In the genomic region with DNA sequence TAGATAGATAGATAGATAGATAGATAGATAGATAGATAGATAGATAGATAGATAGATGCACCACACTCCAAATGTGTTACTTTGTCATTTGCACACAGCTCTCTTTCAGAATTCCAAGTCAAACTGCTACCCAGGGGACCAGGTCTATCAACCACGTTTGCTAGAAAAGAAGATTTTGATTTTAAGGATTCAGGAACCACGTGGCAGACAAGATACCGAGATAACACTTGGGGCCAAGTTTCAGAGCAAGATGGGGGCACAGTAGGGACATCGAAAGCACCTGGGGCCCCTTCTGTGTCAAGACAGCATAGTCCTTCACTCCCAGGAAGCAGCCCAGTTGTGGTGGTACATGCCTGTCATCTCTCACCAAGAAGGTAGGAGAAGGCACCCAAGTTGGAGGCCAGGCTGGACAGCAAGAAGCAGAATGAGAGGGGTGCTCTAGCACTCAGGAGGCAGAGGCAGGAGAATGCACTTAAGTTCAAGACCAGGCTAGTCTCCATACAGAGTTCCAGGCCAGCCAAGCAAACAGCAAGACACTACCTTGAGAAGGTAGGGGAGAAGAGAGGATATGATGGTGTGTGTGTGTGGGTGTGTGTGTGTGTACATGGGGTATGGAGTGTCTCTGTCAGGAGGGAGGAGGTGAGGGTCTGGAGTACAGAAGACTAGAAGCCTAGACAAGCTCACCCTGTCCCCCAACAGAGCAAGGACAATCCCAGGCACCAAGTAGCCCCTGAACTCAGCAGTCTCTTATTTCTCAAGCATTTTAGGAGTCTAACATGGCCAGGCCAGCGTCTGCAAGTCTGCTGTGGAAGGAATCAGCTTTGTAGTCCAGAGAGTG, we compare ENCODE assay signal across 11 mouse cellular contexts. TPM values are rescaled to one million over a fixed set of nuclear protein-coding genes. Genes with fewer than 3 reads are reported as not detected.
DNase-seq lines count a peak whose midpoint lies in the region; ATAC-seq and TF ChIP-seq lines count a peak whose summit lies in the region.
"Had no signal": no experiment of that assay in that cellular context is flagged by ENCODE, and none has a peak within 500 bp of the region (broad histone marks: within the 10 kb centered on the region; RNA-seq: fewer than 3 reads in every experiment).

No protein-coding gene starts in this region.

- no peak for TF ChIP-seq CTCF in kidney, postnatal 0 days (IDR thresholded peaks at IDR 0.05; ENCODE audit: low read depth)
- no peak for TF ChIP-seq CTCF in bone marrow macrophage, adult 2 months (IDR thresholded peaks at IDR 0.05; ENCODE audit: low read depth, low read length)
- no peak for TF ChIP-seq CTCF in liver, embryonic 14.5 days (IDR thresholded peaks at IDR 0.05; ENCODE audit: low read depth)

- no peak for TF ChIP-seq POLR2A in bone marrow macrophage, adult 2 months (IDR thresholded peaks at IDR 0.05; ENCODE audit: borderline replicate concordance, low read depth, low read length)

- no peak for DNase-seq in forebrain, embryonic 10.5 days (ENCODE audit: extremely low spot score, low spot score)
- no peak for DNase-seq in forebrain, embryonic 14.5 days (ENCODE audit: low spot score)
- no peak for DNase-seq in kidney, postnatal 0 days (ENCODE audit: low spot score)
- DNase-seq in kidney, adult 11 months = no peak
- no peak for DNase-seq in liver, embryonic 14.5 days (ENCODE audit: low read depth in 3 of 3, low spot score in 3 of 3)
- DNase-seq in right cerebral cortex, postnatal 25 days = no peak
- DNase-seq in embryo, embryonic 10 days (ENCODE audit: low spot score) = no peak
- DNase-seq: cerebellum, postnatal 36 days had no signal

- no peaks in the 10 kb centered on the region for H3K9me3 ChIP-seq in forebrain, embryonic 10.5 days
- no peaks in the 10 kb centered on the region for H3K9me3 ChIP-seq in forebrain, embryonic 14.5 days (replicated peaks; ENCODE audit: control insufficient read depth, low read length)
- H3K9me3 ChIP-seq in kidney, postnatal 0 days (replicated peaks; ENCODE audit: low read length) = no peaks in the 10 kb centered on the region
- no peaks in the 10 kb centered on the region for H3K9me3 ChIP-seq in liver, embryonic 14.5 days (ENCODE audit: control insufficient read depth, low read length)
- H3K9me3 ChIP-seq: forebrain, embryonic 15.5 days had no signal

- 77% methylated on average over 5 of the region's 5 CpGs for WGBS in forebrain, embryonic 10.5 days
- WGBS in forebrain, embryonic 14.5 days = 76% methylated on average over 5 of the region's 5 CpGs
- 80% methylated on average over 5 of the region's 5 CpGs for WGBS in kidney, postnatal 0 days
- WGBS in liver, embryonic 14.5 days (ENCODE audit: insufficient replicate concordance) = 27% methylated on average over 5 of the region's 5 CpGs

- H3K27ac ChIP-seq in forebrain, embryonic 10.5 days = peak overlapping the region; percentile 72
- H3K27ac ChIP-seq in forebrain, embryonic 14.5 days (ENCODE audit: low read depth, low read length) = no peak overlapping the region
- H3K27ac ChIP-seq in kidney, postnatal 0 days = peak overlapping the region; percentile 44; the same call in 1 of the 2 replicates
- H3K27ac ChIP-seq in bone marrow macrophage, adult 2 months (ENCODE audit: insufficient read depth, low read depth, low read length) = peak overlapping the region; percentile 90
- peak overlapping the region; percentile 86 for H3K27ac ChIP-seq in liver, embryonic 14.5 days
- H3K27ac ChIP-seq: forebrain, embryonic 15.5 days had no signal

- H3K9ac ChIP-seq in forebrain, embryonic 14.5 days (ENCODE audit: low read length) = no peak overlapping the region
- no peak overlapping the region for H3K9ac ChIP-seq in kidney, postnatal 0 days (ENCODE audit: low read depth, low read length)
- H3K9ac ChIP-seq in liver, embryonic 14.5 days (replicated peaks) = peak overlapping the region; percentile 63
- H3K9ac ChIP-seq: forebrain, embryonic 15.5 days had no signal

- no peak overlapping the region for H3K4me3 ChIP-seq in forebrain, embryonic 10.5 days
- no peak overlapping the region for H3K4me3 ChIP-seq in forebrain, embryonic 14.5 days (ENCODE audit: low read depth, low read length)
- H3K4me3 ChIP-seq in kidney, postnatal 0 days (replicated peaks; ENCODE audit: low read depth, low read length) = no peak overlapping the region
- H3K4me3 ChIP-seq in bone marrow macrophage, adult 2 months (ENCODE audit: insufficient read depth, low read length) = no peak overlapping the region
- H3K4me3 ChIP-seq in liver, embryonic 14.5 days (ENCODE audit: insufficient read depth in 1 of 2, low read depth in 2 of 2, low read length in 2 of 2) = no peak overlapping the region
- H3K4me3 ChIP-seq: forebrain, embryonic 15.5 days had no signal

- TF ChIP-seq EP300 in liver, embryonic 14.5 days (IDR thresholded peaks at IDR 0.05; ENCODE audit: low read depth) = no peak

- H3K36me3 ChIP-seq in forebrain, embryonic 10.5 days (replicated peaks) = no peaks in the 10 kb centered on the region
- H3K36me3 ChIP-seq in forebrain, embryonic 14.5 days (ENCODE audit: control insufficient read depth, insufficient read depth, low read length) = no peaks in the 10 kb centered on the region
- no peaks in the 10 kb centered on the region for H3K36me3 ChIP-seq in kidney, postnatal 0 days (ENCODE audit: insufficient read depth, low read length)
- no peaks in the 10 kb centered on the region for H3K36me3 ChIP-seq in liver, embryonic 14.5 days (replicated peaks; ENCODE audit: control insufficient read depth, insufficient read depth, low read depth)
- H3K36me3 ChIP-seq: forebrain, embryonic 15.5 days had no signal

- peaks cover 79% of the 10 kb centered on the region for H3K4me1 ChIP-seq in forebrain, embryonic 10.5 days
- H3K4me1 ChIP-seq in forebrain, embryonic 14.5 days (ENCODE audit: control insufficient read depth, insufficient read depth, low read length) = peaks cover 16% of the 10 kb centered on the region
- H3K4me1 ChIP-seq in kidney, postnatal 0 days (replicated peaks; ENCODE audit: insufficient read depth, low read length) = peaks cover 34% of the 10 kb centered on the region
- peaks cover 79% of the 10 kb centered on the region for H3K4me1 ChIP-seq in bone marrow macrophage, adult 2 months (ENCODE audit: control insufficient read depth, insufficient read depth, low read length)
- H3K4me1 ChIP-seq in liver, embryonic 14.5 days (replicated peaks; ENCODE audit: control insufficient read depth in 2 of 2, insufficient read depth in 2 of 2, low read length in 1 of 2) = peaks cover 70 to 89% of the 10 kb centered on the region in 2 experiments

- peaks cover 45% of the 10 kb centered on the region for H3K27me3 ChIP-seq in forebrain, embryonic 10.5 days (ENCODE audit: poor library complexity, severe bottlenecking)
- H3K27me3 ChIP-seq in forebrain, embryonic 14.5 days (replicated peaks; ENCODE audit: control insufficient read depth, insufficient read depth, low read length) = no peaks in the 10 kb centered on the region
- H3K27me3 ChIP-seq in kidney, postnatal 0 days (ENCODE audit: insufficient read depth, low read length) = no peaks in the 10 kb centered on the region
- no peaks in the 10 kb centered on the region for H3K27me3 ChIP-seq in liver, embryonic 14.5 days (ENCODE audit: control insufficient read depth, insufficient read depth, low read length)
- H3K27me3 ChIP-seq: forebrain, embryonic 15.5 days; Patski had no signal

- ATAC-seq in forebrain, embryonic 14.5 days = no peak
- ATAC-seq in kidney, postnatal 0 days (replicated peaks; ENCODE audit: low FRiP score, low read depth) = no peak
- ATAC-seq in liver, embryonic 14.5 days (ENCODE audit: insufficient read depth) = no peak
- ATAC-seq: forebrain, embryonic 15.5 days; Patski had no signal

- H3K4me2 ChIP-seq in forebrain, embryonic 14.5 days (ENCODE audit: low read length) = no peak overlapping the region
- no peak overlapping the region for H3K4me2 ChIP-seq in kidney, postnatal 0 days (ENCODE audit: low read length)
- peak overlapping the region; percentile 82 for H3K4me2 ChIP-seq in liver, embryonic 14.5 days (ENCODE audit: low read depth)
- H3K4me2 ChIP-seq: forebrain, embryonic 15.5 days had no signal

RNA-seq across cellular contexts. Expression of a gene that starts 42.8 kb away (rescaled TPM):
- 8.1 and 8.9 TPM in 2 replicates for polyA plus RNA-seq in forebrain, embryonic 10.5 days (2016; fragmentation: Nextera tagmentation; extraction: Ambion mirVana)
- 5.6 and 6.2 TPM in 2 replicates for polyA plus RNA-seq in forebrain, embryonic 14.5 days (2014; fragmentation: Nextera tagmentation; extraction: Ambion mirVana)
- polyA plus RNA-seq in kidney, postnatal 0 days (2015; fragmentation: Nextera tagmentation; extraction: Ambion mirVana) = 18.7 and 21.3 TPM in 2 replicates
- 317 and 318 TPM in 2 replicates for polyA plus RNA-seq in bone marrow macrophage, adult 2 months (2012; ENCODE audit: insufficient read depth, insufficient read length, missing spikeins)
- polyA plus RNA-seq in liver, embryonic 14.5 days (2012; rRNA removed) = 22.7 and 27.3 TPM in 2 replicates
- 9.9 and 11.6 TPM in 2 replicates for polyA plus RNA-seq in liver, embryonic 14.5 days (2014; fragmentation: Nextera tagmentation; extraction: Ambion mirVana)

Comparison
In these comparisons a context has a peak if more than half of its experiments do, and no peak if none do; other contexts are left out.
1. RNA of a gene that starts 42.8 kb away (polyA plus RNA-seq): 317 to 318 TPM in bone marrow macrophage, adult 2 months; 9.9 to 27.3 TPM in liver, embryonic 14.5 days, 18.7 to 21.3 TPM in kidney, postnatal 0 days, 8.1 to 8.9 TPM in forebrain, embryonic 10.5 days and 5.6 to 6.2 TPM in forebrain, embryonic 14.5 days; every median in the first group is over 10 times any median in the second.